Mouse (Mus musculus) R1 (cell line): ENCODE data around the gene Fnip2.

Source experiments
- DNase-seq: peaks from one replicate; pipeline ENCODE4 v3.0.0-alpha.2; 2018; ENCODE audit warnings: low read depth, low spot score

The Fnip2 gene

DNA sequence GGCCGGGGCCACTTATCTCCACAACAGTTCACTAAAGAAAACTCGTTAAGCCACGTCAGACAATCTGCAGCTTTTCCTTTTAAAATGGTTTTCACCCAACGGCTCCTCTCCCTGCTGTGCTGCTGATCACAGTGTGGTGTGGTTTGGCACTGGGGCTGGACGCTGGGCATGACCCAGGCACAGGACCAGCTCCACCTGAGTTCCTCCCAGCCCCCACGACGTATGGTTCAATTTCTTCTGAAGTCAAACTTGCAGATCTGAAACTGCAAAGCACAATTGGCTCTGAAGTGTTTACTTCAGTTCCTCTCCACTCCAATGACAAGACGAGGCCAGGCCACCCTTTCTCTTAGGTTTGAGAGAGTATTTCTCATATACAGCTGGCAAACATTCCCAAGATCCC, 39.1 kb downstream of the Fnip2 start:
- no peak for DNase-seq

- no peak for DNase-seq
Observed at GRCm38 (mm10) chr3:79527921-79528320, 39.7 kb downstream of the Fnip2 start.

GRCm38 (mm10) chr3:79527521-79527920, 40.1 kb downstream of the Fnip2 start:
- no peak for DNase-seq

DNA sequence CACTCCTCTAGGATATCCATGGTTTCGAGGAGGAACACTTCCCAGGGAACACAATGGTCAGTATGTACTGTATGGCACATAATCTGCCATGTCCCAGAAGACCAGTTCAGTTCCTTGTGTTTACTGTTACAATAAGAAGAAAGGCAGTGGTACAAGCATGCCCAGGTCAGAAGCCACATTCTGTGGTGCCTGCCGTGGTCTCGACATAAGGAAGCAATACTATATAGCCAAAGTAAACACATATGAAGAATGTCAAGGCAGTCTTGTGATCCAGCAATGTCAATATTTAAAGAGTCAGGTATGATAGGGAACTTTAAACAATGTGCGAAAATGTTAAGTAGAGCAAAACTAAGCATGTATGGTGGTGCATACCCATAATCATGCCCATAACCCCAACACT, 44.2 kb downstream of the Fnip2 start:
- DNase-seq = no peak

GRCm38 (mm10) chr3:79519862-79520261, 47.7 kb downstream of the Fnip2 start:
- DNase-seq = no peak

DNA sequence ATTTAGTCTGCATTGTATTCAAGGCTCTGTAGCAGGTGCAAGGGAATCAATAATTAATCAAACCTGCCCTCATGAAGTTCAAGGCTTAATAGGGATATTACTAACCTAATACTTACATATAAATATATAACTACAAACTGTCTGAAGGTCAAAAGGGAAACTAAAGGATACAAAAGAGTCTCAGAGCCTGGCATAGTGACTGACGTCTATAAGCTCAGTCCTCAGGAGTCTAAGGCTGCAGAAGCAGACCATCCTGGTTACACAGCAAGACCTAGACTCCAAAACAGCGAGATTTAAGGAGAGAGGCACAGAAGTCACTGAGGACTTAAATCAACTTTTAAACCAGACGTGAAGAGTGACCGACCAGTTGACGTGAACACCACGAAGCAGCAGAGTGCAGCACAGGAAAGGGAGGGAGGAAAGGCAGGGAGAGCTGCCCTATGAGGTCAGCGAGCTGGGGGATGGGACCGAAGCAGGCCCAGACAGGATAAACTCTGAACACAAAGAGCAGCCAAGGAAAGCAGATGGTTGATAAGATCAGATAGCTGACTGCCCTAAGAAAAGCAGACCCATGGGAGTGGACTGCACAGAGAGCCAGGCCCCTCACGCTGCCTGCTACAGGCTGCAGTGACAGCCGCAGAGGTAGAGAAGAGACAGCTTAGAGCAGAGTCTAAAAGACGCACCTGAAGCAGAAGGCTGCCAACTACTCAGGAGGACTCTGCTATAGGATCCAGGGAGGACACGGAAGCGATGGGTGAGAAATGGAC, 48.7 kb downstream of the Fnip2 start:
- DNase-seq = no peak

GRCm38 (mm10) chr3:79517884-79518591, 49.6 kb downstream of the Fnip2 start:
- DNase-seq = no peak

DNA sequence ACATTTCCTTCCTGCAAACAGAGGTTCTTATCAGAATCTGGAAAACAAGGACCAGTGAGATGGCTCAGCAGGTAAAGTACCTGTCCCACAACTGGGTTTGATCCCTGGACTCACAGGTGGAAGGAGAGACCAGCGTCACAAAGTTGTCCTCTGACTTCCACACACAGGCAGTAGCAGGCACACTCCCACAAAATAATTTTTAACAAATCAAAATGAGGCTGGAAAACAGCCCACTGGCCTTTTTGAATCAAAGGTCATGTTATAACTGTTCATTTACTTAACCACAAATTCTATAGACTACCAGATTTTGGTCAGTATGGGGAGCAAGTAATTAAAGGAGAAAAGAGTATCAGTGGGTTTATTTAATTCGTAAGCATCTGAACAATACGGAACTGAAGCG, 50.6 kb downstream of the Fnip2 start:
- DNase-seq = no peak

DNA sequence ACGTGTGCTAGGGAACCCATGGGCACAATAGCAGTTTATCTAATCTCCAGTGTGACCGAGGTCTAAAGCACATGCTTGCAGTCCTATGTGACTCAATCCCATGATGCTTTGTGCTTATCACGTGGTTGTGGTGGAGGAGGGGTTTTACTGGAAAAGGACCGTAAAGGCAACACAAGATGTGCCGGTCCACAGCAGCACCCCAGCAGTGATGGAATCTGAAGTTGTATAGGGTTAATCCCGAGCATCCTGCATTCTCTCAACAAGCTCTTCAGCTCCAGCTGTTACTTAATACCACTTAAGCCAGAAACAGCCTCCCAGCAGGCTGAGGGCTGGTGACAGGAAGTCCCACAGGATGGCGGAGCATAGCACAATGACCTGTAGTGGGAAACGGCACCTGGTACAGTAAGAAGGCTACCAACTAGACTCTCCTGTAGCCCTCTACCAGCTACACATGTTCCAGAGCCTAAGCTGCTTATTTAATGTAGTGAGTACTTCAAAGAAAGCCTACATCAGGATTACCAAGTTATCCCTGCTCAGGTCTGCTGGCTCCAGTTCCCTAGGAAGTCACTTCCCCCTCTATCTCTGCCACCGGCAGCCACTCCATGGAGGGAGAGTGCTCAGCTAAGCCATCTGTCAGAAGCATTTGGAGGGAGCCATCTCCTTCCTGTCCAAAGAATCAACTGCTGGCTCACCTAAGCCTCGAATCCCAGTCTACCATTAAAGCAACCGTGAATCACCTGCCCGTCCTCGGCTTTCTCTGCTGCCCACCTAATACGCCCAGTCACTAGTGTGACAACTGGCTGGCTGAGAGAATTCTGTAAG, 51.3 kb downstream of the Fnip2 start:
- peak; percentile 85 for DNase-seq

GRCm38 (mm10) chr3:79514304-79514703, 53.3 kb downstream of the Fnip2 start:
- DNase-seq = no peak

DNA sequence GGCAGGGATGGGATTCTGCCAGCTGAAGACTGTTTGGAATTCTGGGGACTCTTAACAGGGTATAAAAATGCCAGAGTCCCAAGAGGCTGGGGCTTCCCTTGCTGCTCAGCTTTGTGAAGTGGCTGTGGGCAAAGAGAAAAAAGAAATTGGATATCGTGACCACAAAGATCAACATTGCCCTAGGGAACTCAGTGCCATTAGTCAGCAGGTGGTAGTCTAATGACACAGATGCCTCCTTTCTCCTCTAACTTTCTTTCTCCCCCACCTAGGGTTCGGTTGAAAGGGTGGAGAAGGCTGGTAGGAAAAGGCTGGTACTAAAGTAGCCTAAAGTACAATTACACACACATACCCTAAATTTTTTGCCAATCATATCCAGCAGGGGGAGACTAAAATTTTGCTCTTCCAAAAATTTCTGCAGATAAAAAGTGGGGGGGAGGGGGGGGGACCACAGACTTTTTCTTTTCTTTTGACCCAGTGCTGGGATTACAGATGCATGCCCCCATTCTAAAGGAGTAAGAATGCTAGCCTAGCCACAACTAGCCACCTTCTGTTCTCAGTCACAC, 66.3 kb downstream of the Fnip2 start:
- no peak for DNase-seq

- DNase-seq = no peak
Observed at GRCm38 (mm10) chr3:79500279-79500678, 67.3 kb downstream of the Fnip2 start.

GRCm38 (mm10) chr3:79496668-79497067, 70.9 kb downstream of the Fnip2 start:
- DNase-seq = no peak

DNA sequence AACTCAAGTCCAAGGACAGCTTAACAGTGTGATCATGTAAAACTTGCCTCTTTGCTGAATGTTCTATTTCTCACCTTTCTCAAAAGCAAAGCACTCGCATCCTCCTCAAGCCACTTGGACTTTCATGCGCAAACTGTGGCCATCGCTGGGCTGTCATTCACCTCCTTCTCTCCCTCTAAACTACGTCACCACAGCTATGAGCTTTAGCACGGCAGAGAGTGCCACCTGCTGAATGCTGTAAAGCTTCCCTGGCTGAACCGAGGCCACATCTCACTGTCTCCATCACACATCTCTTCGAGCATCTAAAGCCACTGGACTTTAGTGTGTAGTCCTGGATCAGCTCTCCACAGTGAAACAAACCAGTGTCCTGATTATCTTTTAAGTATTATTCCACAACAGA, 72.4 kb downstream of the Fnip2 start:
- DNase-seq = no peak

GRCm38 (mm10) chr3:79494028-79494427, 73.6 kb downstream of the Fnip2 start:
- no peak for DNase-seq

DNA sequence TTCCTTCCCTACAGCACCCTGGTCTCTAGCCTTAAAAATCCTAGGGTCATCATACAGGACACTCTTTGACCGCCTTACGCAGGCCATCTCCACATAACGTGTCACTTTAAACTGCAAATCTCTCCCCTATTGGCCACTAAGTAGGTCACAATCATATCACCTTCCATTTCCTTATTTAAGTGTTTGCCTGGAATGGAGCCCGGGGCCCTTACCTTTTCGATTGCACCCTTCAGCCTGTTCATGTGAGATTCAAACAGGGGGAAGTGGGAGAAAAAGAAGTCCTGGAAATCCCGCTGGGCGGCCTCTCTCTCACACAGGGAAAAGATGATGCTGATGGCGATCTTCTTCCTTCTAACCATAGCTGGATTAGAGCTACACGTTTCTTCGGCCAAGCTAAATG, 74.5 kb downstream of the Fnip2 start:
- no peak for DNase-seq

GRCm38 (mm10) chr3:79491614-79492013, 76.0 kb downstream of the Fnip2 start:
- DNase-seq = no peak

DNA sequence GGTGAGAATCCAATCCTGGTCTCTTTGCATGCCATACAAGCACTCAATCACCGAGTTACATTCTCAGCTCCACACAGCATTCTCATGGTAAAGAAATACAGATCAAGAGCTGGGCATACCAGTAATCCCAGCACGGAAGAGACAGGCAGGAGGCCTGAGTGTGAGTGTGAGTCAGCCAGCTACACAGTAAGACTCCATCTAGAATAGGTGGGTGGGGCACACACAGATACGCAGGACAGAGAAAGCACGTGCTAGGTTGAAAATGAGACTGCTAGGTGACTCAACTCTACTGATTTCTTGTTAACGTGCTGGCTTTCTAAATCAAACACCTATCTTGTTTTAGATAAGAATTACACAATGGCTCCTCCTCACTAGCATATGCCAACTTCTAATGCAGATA, 77.5 kb downstream of the Fnip2 start:
- DNase-seq = peak; percentile 32

- peak; percentile 28 for DNase-seq
Observed at GRCm38 (mm10) chr3:79488025-79488424, 79.6 kb downstream of the Fnip2 start.

DNA sequence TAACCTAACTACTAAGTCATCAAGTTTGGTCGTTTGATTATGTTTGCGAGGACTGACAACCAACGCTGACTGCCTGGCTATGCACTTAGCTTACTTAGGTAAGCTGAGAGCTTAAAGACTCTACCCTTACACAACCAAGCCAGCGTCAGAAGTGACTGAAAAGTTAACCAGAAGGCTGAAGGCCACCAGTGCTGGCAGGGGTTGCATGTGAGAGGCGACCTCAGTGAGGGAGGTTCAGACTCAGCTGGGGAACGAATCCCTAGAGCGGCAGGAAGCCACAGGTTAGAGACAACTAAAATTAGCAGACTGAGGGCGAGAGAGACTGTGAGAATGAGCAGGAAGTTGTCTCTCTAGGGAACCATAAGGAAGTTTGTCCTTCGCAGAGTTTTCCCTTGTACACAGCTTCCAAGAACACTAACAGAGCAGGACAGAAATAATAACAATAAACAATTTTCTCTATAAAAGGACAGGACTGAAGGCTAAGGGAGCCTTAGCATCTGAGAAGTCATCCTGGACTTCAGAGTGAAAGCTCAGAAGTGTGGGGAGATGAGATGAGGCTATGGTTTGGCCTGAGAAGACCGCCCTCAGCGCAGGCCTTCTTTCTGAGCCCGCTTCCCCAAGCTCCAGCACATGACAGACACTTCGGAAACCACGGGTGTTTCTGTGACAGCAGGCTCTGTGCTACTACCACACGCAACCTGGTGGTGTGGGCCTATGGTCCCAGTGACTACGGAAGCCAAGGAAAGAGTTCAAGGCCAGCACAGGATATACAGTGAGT, 83.1 kb downstream of the Fnip2 start:
- no peak for DNase-seq

DNA sequence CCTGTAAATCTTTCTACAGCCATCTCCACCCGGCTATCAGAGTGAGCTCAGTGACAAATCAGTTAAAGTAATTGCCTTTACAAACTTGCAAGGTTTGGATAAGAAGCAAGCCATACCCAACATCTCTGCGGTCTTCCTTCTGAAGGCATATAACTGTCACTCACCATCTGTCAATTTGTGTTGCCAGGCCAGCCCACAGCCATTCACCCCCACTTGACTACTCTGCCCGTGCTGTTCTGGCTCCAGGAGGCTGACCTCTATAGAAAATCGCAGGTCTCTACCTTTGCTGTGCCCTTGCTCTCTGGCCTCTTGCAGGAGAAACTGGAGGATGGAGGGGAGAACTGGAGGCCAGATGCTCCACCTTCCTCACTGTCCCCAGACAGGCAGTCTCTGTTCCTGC, 88.7 kb downstream of the Fnip2 start:
- DNase-seq = no peak
